Mouse (Mus musculus): ENCODE data around the gene Abca14. TPM values are rescaled to one million over a fixed set of nuclear protein-coding genes. Genes with fewer than 3 reads are reported as not detected.
"Not testable (repeated sequence)": the region's sequence is repeated elsewhere in the genome, so short reads cannot be mapped to it uniquely, and the experiment has no call there.

Abca14 gene
- polyA plus RNA-seq, 1 experiment from 2014 or later = 0.35 TPM

GRCm38 (mm10) chr7:120271135-120271991 lies 67.6 kb downstream of the Abca14 start:
- H3K4me1 ChIP-seq (ENCODE audit: insufficient read depth, low read depth, low read length) = no peaks in the 10 kb centered on the region
- ATAC-seq (no peak), DNase-seq (ENCODE audit: low spot score) (no peak)
- no peak overlapping the region for H3K27ac ChIP-seq (ENCODE audit: low read length)
- TF ChIP-seq EP300 (IDR thresholded peaks at IDR 0.05) = no peak
- no peak for TF ChIP-seq CTCF (IDR thresholded peaks at IDR 0.05)
- H3K4me2 ChIP-seq (replicated peaks; ENCODE audit: low read depth, low read length) = no peak overlapping the region
- H3K36me3 ChIP-seq (ENCODE audit: insufficient read depth, low read length) = no peaks in the 10 kb centered on the region
- H3K9me3 ChIP-seq (ENCODE audit: low read length) = no peaks in the 10 kb centered on the region
- no peak overlapping the region for H3K4me3 ChIP-seq (ENCODE audit: low read depth, low read length)
- no peak overlapping the region for H3K9ac ChIP-seq (replicated peaks; ENCODE audit: low read depth)
- H3K27me3 ChIP-seq (replicated peaks; ENCODE audit: insufficient read depth, low read length) = no peaks in the 10 kb centered on the region
- 69% methylated on average over 7 of the region's 7 CpGs for WGBS

- no peak overlapping the region for H3K27ac ChIP-seq (ENCODE audit: low read length)
- no peak overlapping the region for H3K4me3 ChIP-seq (ENCODE audit: low read depth, low read length)
- H3K4me2 ChIP-seq (replicated peaks; ENCODE audit: low read depth, low read length) = no peak overlapping the region
- 75% methylated on average over 7 of the region's 7 CpGs for whole genome bisulfite sequencing
- H3K36me3 ChIP-seq (ENCODE audit: insufficient read depth, low read length) = no peaks in the 10 kb centered on the region
- TF ChIP-seq EP300 (IDR thresholded peaks at IDR 0.05) = no peak
- no peak for TF ChIP-seq CTCF (IDR thresholded peaks at IDR 0.05)
- no peak for ATAC-seq
- H3K27me3 ChIP-seq (replicated peaks; ENCODE audit: insufficient read depth, low read length) = no peaks in the 10 kb centered on the region
- no peaks in the 10 kb centered on the region for H3K4me1 ChIP-seq (ENCODE audit: insufficient read depth, low read depth, low read length)
- no peak for DNase-seq (ENCODE audit: low spot score)
- H3K9me3 ChIP-seq (ENCODE audit: low read length) = no peaks in the 10 kb centered on the region
- H3K9ac ChIP-seq (replicated peaks; ENCODE audit: low read depth) = no peak overlapping the region
These were observed 68.3 kb downstream of the Abca14 start for GRCm38 (mm10) chr7:120272110-120272509.

DNA sequence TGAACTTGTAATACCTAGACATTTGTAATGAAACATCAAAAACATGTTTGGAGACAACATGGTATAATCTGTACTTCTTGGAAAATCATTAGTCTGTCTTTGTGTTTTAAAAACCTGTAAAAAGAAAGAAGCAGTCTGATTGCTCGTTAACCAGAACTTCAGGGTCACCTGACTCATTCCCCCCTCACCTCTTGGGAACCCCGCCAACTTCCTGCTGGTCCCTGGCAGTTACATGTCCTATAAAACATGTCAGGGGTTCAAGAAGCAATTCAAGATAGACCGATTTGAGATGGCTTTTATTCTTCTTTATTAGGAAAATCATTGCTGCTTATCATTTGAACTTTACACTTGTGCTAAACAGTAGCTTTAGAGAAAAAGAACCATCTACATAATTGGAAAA lies 81.5 kb downstream of the Abca14 start:
- H3K9ac ChIP-seq (replicated peaks; ENCODE audit: low read depth) = no peak overlapping the region
- 53% methylated on average over 3 of the region's 3 CpGs for WGBS
- DNase-seq (ENCODE audit: low spot score) (no peak), ATAC-seq (no peak)
- no peak for TF ChIP-seq CTCF (IDR thresholded peaks at IDR 0.05)
- TF ChIP-seq EP300 (IDR thresholded peaks at IDR 0.05) = no peak
- no peaks in the 10 kb centered on the region for H3K27me3 ChIP-seq (replicated peaks; ENCODE audit: insufficient read depth, low read length)
- H3K4me3 ChIP-seq (ENCODE audit: low read depth, low read length) = no peak overlapping the region
- H3K9me3 ChIP-seq (ENCODE audit: low read length) = no peaks in the 10 kb centered on the region
- H3K4me2 ChIP-seq (replicated peaks; ENCODE audit: low read depth, low read length) = no peak overlapping the region
- no peak overlapping the region for H3K27ac ChIP-seq (ENCODE audit: low read length)
- no peaks in the 10 kb centered on the region for H3K36me3 ChIP-seq (ENCODE audit: insufficient read depth, low read length)
- H3K4me1 ChIP-seq (ENCODE audit: insufficient read depth, low read depth, low read length) = no peaks in the 10 kb centered on the region

GRCm38 (mm10) chr7:120316086-120316485 lies 112.3 kb downstream of the Abca14 start:
- Histone ChIP-seq H3K36me3 (ENCODE audit: insufficient read depth, low read length) (no peaks in the 10 kb centered on the region), H3K4me1 (ENCODE audit: insufficient read depth, low read depth, low read length) (no peaks in the 10 kb centered on the region), H3K27ac (ENCODE audit: low read length) (no peak overlapping the region), H3K4me3 (ENCODE audit: low read depth, low read length) (no peak overlapping the region), H3K4me2 (replicated peaks; ENCODE audit: low read depth, low read length) (no peak overlapping the region), H3K9me3 (ENCODE audit: low read length) (no peaks in the 10 kb centered on the region), H3K9ac (replicated peaks; ENCODE audit: low read depth) (no peak overlapping the region), H3K27me3 (replicated peaks; ENCODE audit: insufficient read depth, low read length) (no peaks in the 10 kb centered on the region)
- ATAC-seq (no peak), DNase-seq (ENCODE audit: low spot score) (no peak)
- TF ChIP-seq EP300 (IDR thresholded peaks at IDR 0.05) = no peak
- TF ChIP-seq CTCF (IDR thresholded peaks at IDR 0.05) = no peak
- whole genome bisulfite sequencing = 58% methylated on average over 1 of the region's 1 CpGs

- Histone ChIP-seq H3K27ac (ENCODE audit: low read length) (no peak overlapping the region), H3K4me3 (ENCODE audit: low read depth, low read length) (no peak overlapping the region), H3K27me3 (replicated peaks; ENCODE audit: insufficient read depth, low read length) (no peaks in the 10 kb centered on the region), H3K9me3 (ENCODE audit: low read length) (no peaks in the 10 kb centered on the region), H3K9ac (replicated peaks; ENCODE audit: low read depth) (no peak overlapping the region), H3K4me2 (replicated peaks; ENCODE audit: low read depth, low read length) (no peak overlapping the region), H3K4me1 (ENCODE audit: insufficient read depth, low read depth, low read length) (no peaks in the 10 kb centered on the region), H3K36me3 (ENCODE audit: insufficient read depth, low read length) (no peaks in the 10 kb centered on the region)
- TF ChIP-seq CTCF (IDR thresholded peaks at IDR 0.05) (no peak), EP300 (IDR thresholded peaks at IDR 0.05) (peak; percentile 74)
- 5% methylated on average over 4 of the region's 4 CpGs for WGBS
- ATAC-seq (peak; percentile 88), DNase-seq (ENCODE audit: low spot score) (peak; percentile 79)
These were observed 119.2 kb downstream of the Abca14 start for GRCm38 (mm10) chr7:120322963-120323362.

GRCm38 (mm10) chr7:120325911-120326310 lies 122.2 kb downstream of the Abca14 start:
- H3K9ac ChIP-seq (replicated peaks; ENCODE audit: low read depth); H3K27me3 ChIP-seq (replicated peaks; ENCODE audit: insufficient read depth, low read length); H3K27ac ChIP-seq (ENCODE audit: low read length); H3K4me3 ChIP-seq (ENCODE audit: low read depth, low read length); H3K9me3 ChIP-seq (ENCODE audit: low read length); ATAC-seq; H3K4me1 ChIP-seq (ENCODE audit: insufficient read depth, low read depth, low read length); H3K36me3 ChIP-seq (ENCODE audit: insufficient read depth, low read length); H3K4me2 ChIP-seq (replicated peaks; ENCODE audit: low read depth, low read length); DNase-seq (ENCODE audit: low spot score): not testable (repeated sequence)
- 65% methylated on average over 2 of the region's 2 CpGs for WGBS

Measured in lung, postnatal 0 days (tissue).